Mouse (Mus musculus): ENCODE results near the gene Gng13. TPM values are rescaled to one million over a fixed set of nuclear protein-coding genes. Genes with fewer than 3 reads are reported as not detected.
A peak's percentile ranks its signal among the peaks of the same experiment; 100 is the strongest.

Gng13 gene
- total and polyA plus RNA-seq, 2 experiments from 2014 or later, result 21.0 to 42.2 TPM

- no peak overlapping the region for H3K9ac ChIP-seq (replicated peaks; ENCODE audit: low read length, poor library complexity, severe bottlenecking)
- TF ChIP-seq CTCF (IDR thresholded peaks at IDR 0.05), result no peak
- no peak overlapping the region for H3K27ac ChIP-seq (ENCODE audit: low read depth, low read length)
- no peaks in the 10 kb centered on the region for H3K9me3 ChIP-seq (ENCODE audit: low read length)
- no peak overlapping the region for H3K4me3 ChIP-seq (ENCODE audit: low read depth, low read length)
- H3K27me3 ChIP-seq (ENCODE audit: insufficient read depth, low read length), result no peaks in the 10 kb centered on the region
- DNase-seq (ENCODE audit: low spot score), result no peak
- H3K4me2 ChIP-seq (ENCODE audit: low read depth, low read length, poor library complexity, severe bottlenecking), result no peak overlapping the region
- WGBS, result 82% methylated on average over 6 of the region's 6 CpGs
- no peaks in the 10 kb centered on the region for H3K36me3 ChIP-seq (ENCODE audit: insufficient read depth, low read length)
- H3K4me1 ChIP-seq (ENCODE audit: insufficient read depth, low read length), result no peaks in the 10 kb centered on the region; the same call in 1 of the 2 replicates
- no peak for ATAC-seq (ENCODE audit: low FRiP score)
Measured at GRCm38 (mm10) chr17:25749314-25749713, 32.3 kb downstream of the Gng13 start.

DNA sequence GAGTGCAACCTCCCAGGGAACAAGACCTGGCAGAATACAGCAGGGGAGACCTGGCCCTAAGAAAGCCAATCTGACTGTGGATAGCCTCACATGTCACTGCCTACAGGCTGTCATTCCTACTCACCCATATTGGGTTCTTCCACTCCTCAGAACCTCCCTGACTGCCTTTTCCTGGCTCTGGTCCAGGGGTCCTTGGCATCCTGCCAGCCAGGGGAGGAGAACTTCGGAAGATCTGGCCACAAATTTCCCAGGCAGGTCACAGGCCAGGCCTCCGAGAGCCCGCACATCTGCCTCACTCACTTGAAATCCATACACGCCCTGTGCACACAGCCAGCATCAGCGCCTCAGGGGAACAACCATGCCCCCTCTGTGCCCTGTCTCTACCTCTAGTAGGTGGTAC, 34.5 kb downstream of the Gng13 start:
- 65% methylated on average over 5 of the region's 5 CpGs for WGBS
- DNase-seq (ENCODE audit: low spot score) (peak; percentile 9), ATAC-seq (ENCODE audit: low FRiP score) (no peak)
- no peaks in the 10 kb centered on the region for H3K36me3 ChIP-seq (ENCODE audit: insufficient read depth, low read length)
- no peak for TF ChIP-seq CTCF (IDR thresholded peaks at IDR 0.05)
- H3K9ac ChIP-seq (replicated peaks; ENCODE audit: low read length, poor library complexity, severe bottlenecking), result no peak overlapping the region
- no peaks in the 10 kb centered on the region; the same call in 1 of the 2 replicates for H3K4me1 ChIP-seq (ENCODE audit: insufficient read depth, low read length)
- no peaks in the 10 kb centered on the region for H3K9me3 ChIP-seq (ENCODE audit: low read length)
- H3K27ac ChIP-seq (ENCODE audit: low read depth, low read length), result no peak overlapping the region
- no peaks in the 10 kb centered on the region for H3K27me3 ChIP-seq (ENCODE audit: insufficient read depth, low read length)
- no peak overlapping the region for H3K4me2 ChIP-seq (ENCODE audit: low read depth, low read length, poor library complexity, severe bottlenecking)
- no peak overlapping the region for H3K4me3 ChIP-seq (ENCODE audit: low read depth, low read length)

GRCm38 (mm10) chr17:25754241-25754640, 37.3 kb downstream of the Gng13 start, which contains the start of gene Msln:
Msln (minus strand) TSS chr17:25754378.
- no peaks in the 10 kb centered on the region; the same call in 1 of the 2 replicates for H3K4me1 ChIP-seq (ENCODE audit: insufficient read depth, low read length)
- H3K27ac ChIP-seq (ENCODE audit: low read depth, low read length), result no peak within 1 kb of the TSS
- no peaks in the 10 kb centered on the region for H3K36me3 ChIP-seq (ENCODE audit: insufficient read depth, low read length)
- no peak for ATAC-seq (ENCODE audit: low FRiP score)
- H3K4me3 ChIP-seq (ENCODE audit: low read depth, low read length), result no peak within 1 kb of the TSS
- no peaks in the 10 kb centered on the region for H3K9me3 ChIP-seq (ENCODE audit: low read length)
- TF ChIP-seq CTCF (IDR thresholded peaks at IDR 0.05), result no peak
- H3K9ac ChIP-seq (replicated peaks; ENCODE audit: low read length, poor library complexity, severe bottlenecking), result no peak within 1 kb of the TSS
- WGBS, result 87% methylated on average over 9 of the region's 9 CpGs
- no peaks in the 10 kb centered on the region for H3K27me3 ChIP-seq (ENCODE audit: insufficient read depth, low read length)
- no peak for DNase-seq (ENCODE audit: low spot score)
- H3K4me2 ChIP-seq (ENCODE audit: low read depth, low read length, poor library complexity, severe bottlenecking), result no peak within 1 kb of the TSS

DNA sequence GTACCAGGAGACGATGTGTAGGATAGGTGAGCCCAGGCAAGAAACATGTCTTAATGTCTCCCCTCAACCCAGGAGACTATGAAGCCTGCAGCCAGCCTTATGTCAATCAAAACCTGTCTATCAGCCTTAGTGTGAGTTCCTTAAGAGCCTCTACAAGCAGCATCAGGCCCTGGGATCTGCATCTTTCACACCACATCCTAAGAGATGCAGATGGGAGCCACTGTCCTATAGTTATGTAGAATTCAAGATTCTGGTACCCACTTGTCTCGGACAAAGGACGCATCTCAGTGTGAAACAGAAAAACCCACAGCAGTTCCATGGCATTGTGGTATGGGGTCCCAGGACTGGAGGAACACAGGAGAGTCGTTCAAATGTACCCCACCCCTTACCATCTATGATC, 38.1 kb downstream of the Gng13 start:
- Histone ChIP-seq H3K9me3 (ENCODE audit: low read length) (no peaks in the 10 kb centered on the region), H3K36me3 (ENCODE audit: insufficient read depth, low read length) (no peaks in the 10 kb centered on the region), H3K27ac (ENCODE audit: low read depth, low read length) (no peak overlapping the region), H3K4me2 (ENCODE audit: low read depth, low read length, poor library complexity, severe bottlenecking) (no peak overlapping the region), H3K4me3 (ENCODE audit: low read depth, low read length) (no peak overlapping the region), H3K4me1 (ENCODE audit: insufficient read depth, low read length) (no peaks in the 10 kb centered on the region; the same call in 1 of the 2 replicates), H3K27me3 (ENCODE audit: insufficient read depth, low read length) (no peaks in the 10 kb centered on the region), H3K9ac (replicated peaks; ENCODE audit: low read length, poor library complexity, severe bottlenecking) (no peak overlapping the region)
- ATAC-seq (ENCODE audit: low FRiP score) (no peak), DNase-seq (ENCODE audit: low spot score) (no peak)
- no peak for TF ChIP-seq CTCF (IDR thresholded peaks at IDR 0.05)
- 83% methylated on average over 4 of the region's 4 CpGs for WGBS

GRCm38 (mm10) chr17:25755627-25756377, 38.8 kb downstream of the Gng13 start:
- no peak for ATAC-seq (ENCODE audit: low FRiP score)
- H3K9ac ChIP-seq (replicated peaks; ENCODE audit: low read length, poor library complexity, severe bottlenecking), result no peak overlapping the region
- DNase-seq (ENCODE audit: low spot score), result no peak
- TF ChIP-seq CTCF (IDR thresholded peaks at IDR 0.05), result no peak
- no peak overlapping the region for H3K4me2 ChIP-seq (ENCODE audit: low read depth, low read length, poor library complexity, severe bottlenecking)
- H3K9me3 ChIP-seq (ENCODE audit: low read length), result no peaks in the 10 kb centered on the region
- no peak overlapping the region for H3K4me3 ChIP-seq (ENCODE audit: low read depth, low read length)
- no peak overlapping the region for H3K27ac ChIP-seq (ENCODE audit: low read depth, low read length)
- no peaks in the 10 kb centered on the region; the same call in 1 of the 2 replicates for H3K4me1 ChIP-seq (ENCODE audit: insufficient read depth, low read length)
- no peaks in the 10 kb centered on the region for H3K27me3 ChIP-seq (ENCODE audit: insufficient read depth, low read length)
- WGBS, result 68% methylated on average over 4 of the region's 4 CpGs
- no peaks in the 10 kb centered on the region for H3K36me3 ChIP-seq (ENCODE audit: insufficient read depth, low read length)

DNA sequence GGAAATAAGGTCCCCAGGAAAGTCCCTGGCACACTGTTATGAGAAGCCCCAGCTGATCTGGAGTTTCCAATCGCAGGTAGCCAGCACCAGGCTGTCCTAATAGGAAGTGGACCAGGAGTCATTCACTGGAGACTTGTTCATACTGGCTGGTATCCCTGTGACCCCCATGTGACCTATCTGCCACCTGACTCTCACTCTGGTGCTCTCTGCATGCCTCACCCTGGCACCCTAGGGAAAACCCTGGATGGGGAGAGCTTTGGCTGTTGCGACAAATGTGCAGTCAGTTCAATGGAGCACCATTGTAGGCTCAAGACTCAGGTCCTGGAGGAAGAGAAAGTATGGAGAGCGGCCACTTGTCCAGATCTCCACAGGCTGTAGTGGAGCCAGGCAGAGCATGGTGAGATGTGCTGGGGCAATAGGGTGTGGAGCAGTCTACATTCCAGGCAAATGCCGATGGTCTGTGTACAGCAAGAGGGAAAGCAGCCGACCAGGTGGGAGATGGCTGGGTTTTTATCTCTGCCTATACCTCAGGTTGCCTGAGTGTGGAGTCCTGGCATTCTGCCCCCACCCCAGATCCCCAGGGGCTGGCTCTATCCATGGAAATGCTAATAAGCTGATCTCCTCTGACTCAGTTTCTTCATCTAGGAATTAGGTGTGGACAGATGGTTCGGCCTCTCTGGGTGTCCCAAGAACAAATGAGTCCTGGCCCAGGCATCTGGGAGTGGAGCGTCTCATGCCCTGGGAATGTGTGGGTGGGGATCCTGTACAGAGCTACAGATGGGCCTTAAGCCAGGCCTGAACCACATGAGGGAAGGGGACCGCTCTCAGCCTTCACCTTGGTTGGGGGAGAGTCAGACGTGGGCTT, 39.6 kb downstream of the Gng13 start:
- 81% methylated on average over 9 of the region's 9 CpGs for WGBS
- Histone ChIP-seq H3K36me3 (ENCODE audit: insufficient read depth, low read length) (no peaks in the 10 kb centered on the region), H3K9ac (replicated peaks; ENCODE audit: low read length, poor library complexity, severe bottlenecking) (no peak overlapping the region), H3K27me3 (ENCODE audit: insufficient read depth, low read length) (no peaks in the 10 kb centered on the region), H3K4me3 (ENCODE audit: low read depth, low read length) (no peak overlapping the region), H3K4me1 (ENCODE audit: insufficient read depth, low read length) (no peaks in the 10 kb centered on the region), H3K4me2 (ENCODE audit: low read depth, low read length, poor library complexity, severe bottlenecking) (no peak overlapping the region), H3K27ac (ENCODE audit: low read depth, low read length) (no peak overlapping the region), H3K9me3 (ENCODE audit: low read length) (no peaks in the 10 kb centered on the region)
- ATAC-seq (ENCODE audit: low FRiP score) (no peak), DNase-seq (ENCODE audit: low spot score) (no peak)
- TF ChIP-seq CTCF (IDR thresholded peaks at IDR 0.05), result no peak

All from midbrain, postnatal 0 days (tissue).